In genomic region chr13:92774887-92775286, GRCm38 (mm10) we compare ENCODE assay signal across 25 mouse cellular contexts. TPM values are rescaled to one million over a fixed set of nuclear protein-coding genes. Genes with fewer than 3 reads are reported as not detected.
A peak's percentile ranks its signal among the peaks of the same experiment; 100 is the strongest.
DNase-seq lines count a peak whose midpoint lies in the region; ATAC-seq and TF ChIP-seq lines count a peak whose summit lies in the region.
"Had no signal": no experiment of that assay in that cellular context is flagged by ENCODE, and none has a peak within 500 bp of the region (broad histone marks: within the 10 kb centered on the region; RNA-seq: fewer than 3 reads in every experiment).

No protein-coding gene starts in this region.

- ATAC-seq in liver, embryonic 16.5 days (ENCODE audit: low read depth), result 0 out of 2 replicates have a peak, but pooled peaks have one; percentile 16
- ATAC-seq in liver, embryonic 11.5 days (replicated peaks; ENCODE audit: low FRiP score), result no peak
- ATAC-seq in megakaryocyte, adult 5-6 weeks (ENCODE audit: poor library complexity, severe bottlenecking), result peak; percentile 83
- no peak for ATAC-seq in frontal cortex, adult (ENCODE audit: low TSS enrichment)
- ATAC-seq: forebrain, embryonic 14.5 days had no signal

- no peaks in the 10 kb centered on the region for H3K4me1 ChIP-seq in liver, embryonic 16.5 days (ENCODE audit: control insufficient read depth, low read depth, low read length)
- no peaks in the 10 kb centered on the region for H3K4me1 ChIP-seq in liver, embryonic 11.5 days (replicated peaks; ENCODE audit: control insufficient read depth, insufficient read depth, low read length)
- H3K4me1 ChIP-seq: hindbrain, embryonic 13.5 days; midbrain, embryonic 12.5 days had no signal

- DNase-seq in liver, embryonic 11.5 days (ENCODE audit: low spot score), result no peak
- DNase-seq in c-Kit-positive CD71-negative TER-119-negative erythroid progenitor cells, embryonic 14.5 days (ENCODE audit: low read depth), result peak; percentile 10
- DNase-seq in thymus, postnatal 0 days (ENCODE audit: low spot score), result no peak
- DNase-seq in ovary, postnatal 36 days (ENCODE audit: low spot score), result no peak
- DNase-seq: cerebellum, adult 9-10 months; gastrocnemius, postnatal 25 days; heart, postnatal 14 days; kidney, adult 8-10 months; kidney, postnatal 14 days; layer of hippocampus, postnatal 36 days; lung, adult 2 months; right cerebral cortex, postnatal 14 days; spleen, adult 18-20 months; thymus, adult 18-20 months had no signal

- H3K9ac ChIP-seq in liver, embryonic 16.5 days (ENCODE audit: low read depth, low read length), result no peak overlapping the region
- no peak overlapping the region for H3K9ac ChIP-seq in liver, embryonic 11.5 days (ENCODE audit: low read depth, low read length)
- H3K9ac ChIP-seq: hindbrain, embryonic 13.5 days; limb, embryonic 13.5 days; midbrain, embryonic 12.5 days had no signal

- no peak overlapping the region for H3K27ac ChIP-seq in liver, embryonic 16.5 days (ENCODE audit: low read length)
- no peak overlapping the region for H3K27ac ChIP-seq in liver, embryonic 11.5 days (ENCODE audit: low read depth, low read length)
- H3K27ac ChIP-seq: hindbrain, embryonic 13.5 days; layer of hippocampus, adult 2 months; limb, embryonic 13.5 days; midbrain, embryonic 12.5 days had no signal

- no peak overlapping the region for H3ac ChIP-seq in C2C12 (ENCODE audit: control insufficient read depth, insufficient read length, low read depth)

- H3K79me3 ChIP-seq in C2C12 (ENCODE audit: low read depth), result no peaks in the 10 kb centered on the region

- no peaks in the 10 kb centered on the region for H3K27me3 ChIP-seq in liver, embryonic 16.5 days (ENCODE audit: control insufficient read depth, insufficient read depth, low read depth, low read length)
- no peaks in the 10 kb centered on the region for H3K27me3 ChIP-seq in liver, embryonic 11.5 days (replicated peaks; ENCODE audit: control insufficient read depth, insufficient read depth, low read length)
- H3K27me3 ChIP-seq in C2C12 (ENCODE audit: control insufficient read depth, insufficient read depth, insufficient read length), result no peaks in the 10 kb centered on the region
- H3K27me3 ChIP-seq: hindbrain, embryonic 13.5 days; midbrain, embryonic 12.5 days had no signal

- no peaks in the 10 kb centered on the region for H3K36me3 ChIP-seq in liver, embryonic 16.5 days (ENCODE audit: control insufficient read depth, insufficient read depth)
- H3K36me3 ChIP-seq in liver, embryonic 11.5 days (ENCODE audit: control insufficient read depth, insufficient read depth, low read length), result no peaks in the 10 kb centered on the region
- no peaks in the 10 kb centered on the region for H3K36me3 ChIP-seq in C2C12 (ENCODE audit: control insufficient read depth, insufficient read depth)
- H3K36me3 ChIP-seq: hindbrain, embryonic 13.5 days; limb, embryonic 13.5 days; midbrain, embryonic 12.5 days had no signal

- 67% methylated on average over 9 of the region's 9 CpGs for WGBS in liver, embryonic 16.5 days (ENCODE audit: insufficient replicate concordance)
- 85% methylated on average over 9 of the region's 9 CpGs for WGBS in liver, embryonic 11.5 days

- H3K9me3 ChIP-seq in liver, embryonic 16.5 days (replicated peaks; ENCODE audit: control insufficient read depth, low read length), result no peaks in the 10 kb centered on the region
- no peaks in the 10 kb centered on the region for H3K9me3 ChIP-seq in liver, embryonic 11.5 days (ENCODE audit: control insufficient read depth, low read length)
- H3K9me3 ChIP-seq: hindbrain, embryonic 13.5 days; limb, embryonic 13.5 days; midbrain, embryonic 12.5 days had no signal

- TF ChIP-seq CTCF in C2C12 (IDR thresholded peaks at IDR 0.05; ENCODE audit: control insufficient read depth, insufficient read depth, insufficient read length), result no peak

- H3K79me2 ChIP-seq in C2C12 (ENCODE audit: control insufficient read depth, insufficient read depth), result no peaks in the 10 kb centered on the region

- H3K4me2 ChIP-seq in liver, embryonic 16.5 days (ENCODE audit: low read depth, low read length), result no peak overlapping the region
- no peak overlapping the region for H3K4me2 ChIP-seq in liver, embryonic 11.5 days
- H3K4me2 ChIP-seq: heart, embryonic 11.5 days; hindbrain, embryonic 13.5 days; limb, embryonic 13.5 days; midbrain, embryonic 12.5 days had no signal

- no peak overlapping the region for H3K4me3 ChIP-seq in liver, embryonic 16.5 days (ENCODE audit: low read depth, low read length)
- H3K4me3 ChIP-seq in liver, embryonic 11.5 days (ENCODE audit: low read depth, low read length), result no peak overlapping the region
- no peak overlapping the region for H3K4me3 ChIP-seq in C2C12 (ENCODE audit: insufficient read depth, poor library complexity, severe bottlenecking)
- H3K4me3 ChIP-seq: hindbrain, embryonic 13.5 days; layer of hippocampus, adult 2 months; limb, embryonic 13.5 days; midbrain, embryonic 12.5 days; myocyte had no signal

TF ChIP-seq in C2C12, 6 proteins besides CTCF, POLR2A, EP300 and RAD21:
- TF ChIP-seq CEBPB (IDR thresholded peaks at IDR 0.05; ENCODE audit: low read depth) (no peak), USF1 (IDR thresholded peaks at IDR 0.05; ENCODE audit: low read depth) (peak; percentile 67)

RNA-seq across cellular contexts. Expression of gene Thbs4, which starts 19.7 kb away (rescaled TPM):
- polyA plus RNA-seq in liver, embryonic 16.5 days (2015; fragmentation: Nextera tagmentation; extraction: Ambion mirVana), result 0.19 and 0.20 TPM in 2 replicates
- polyA plus RNA-seq in liver, embryonic 11.5 days (2014; fragmentation: Nextera tagmentation; extraction: Ambion mirVana), result 1.6 and 1.8 TPM in 2 replicates
- not detected for polyA plus RNA-seq in C2C12 (2012; fragmentation: generic; extraction: Trizol)
- total RNA-seq in megakaryocyte, adult 5-6 weeks (2015), result not detected in 2 replicates
- not detected in 2 replicates for total RNA-seq in megakaryocyte, adult 5-6 weeks (2017)
- 0.55 TPM in 2 replicates for polyA plus RNA-seq in thymus, postnatal 0 days (2015; fragmentation: Nextera tagmentation; extraction: Ambion mirVana)
- polyA plus RNA-seq: myocyte had no signal

Comparison
In these comparisons a context has a peak if more than half of its experiments do, and no peak if none do; other contexts are left out.
1. ATAC-seq: peak in liver, embryonic 16.5 days (single experiment) and megakaryocyte, adult 5-6 weeks (single experiment); none in liver, embryonic 11.5 days (single experiment) and frontal cortex, adult (single experiment).